Mouse (Mus musculus): Measurements from ENCODE around the gene Rgs6. TPM values are rescaled to one million over a fixed set of nuclear protein-coding genes. Genes with fewer than 3 reads are reported as not detected.

Gene Rgs6
- polyA plus RNA-seq, 1 experiment from 2014 or later, result 14.3 TPM

DNA sequence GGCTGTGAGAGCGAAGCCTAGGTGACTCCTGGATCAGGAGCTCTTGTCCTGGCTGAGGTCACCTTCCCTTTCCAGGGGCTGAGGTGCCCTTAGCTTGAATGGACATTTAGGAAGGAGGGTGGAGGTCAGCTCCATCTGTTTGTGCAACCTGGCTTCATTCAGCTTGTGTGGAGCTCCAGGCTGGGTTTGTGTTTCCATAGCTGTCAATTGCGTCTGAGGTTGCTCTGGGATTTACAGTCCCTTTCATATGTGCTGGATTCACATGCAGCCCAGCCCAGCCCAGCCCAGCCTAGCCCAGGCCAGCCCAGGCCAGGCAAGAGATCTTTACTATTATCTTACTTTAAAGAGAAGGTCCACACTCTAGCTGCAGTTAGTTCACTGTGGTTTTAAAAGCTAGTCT, 163.8 kb downstream of the Rgs6 start:
- Histone ChIP-seq H3K27me3 (ENCODE audit: control insufficient read depth, insufficient read depth, low read length) (no peaks in the 10 kb centered on the region), H3K9me3 (replicated peaks; ENCODE audit: control insufficient read depth, low read length) (no peaks in the 10 kb centered on the region), H3K4me3 (ENCODE audit: low read depth, low read length) (no peak overlapping the region), H3K27ac (ENCODE audit: low read depth, low read length) (no peak overlapping the region), H3K9ac (ENCODE audit: low read depth, low read length) (no peak overlapping the region), H3K4me1 (ENCODE audit: control insufficient read depth, insufficient read depth, low read length) (peaks cover 10% of the 10 kb centered on the region; the same call in 1 of the 2 replicates), H3K4me2 (no peak overlapping the region), H3K36me3 (ENCODE audit: control insufficient read depth, insufficient read depth, low read length) (no peaks in the 10 kb centered on the region)
- no peak for ATAC-seq (replicated peaks; ENCODE audit: insufficient number of reproducible peaks, low FRiP score, low TSS enrichment)
- WGBS (ENCODE audit: insufficient replicate concordance), result 72% methylated on average over 2 of the region's 2 CpGs

DNA sequence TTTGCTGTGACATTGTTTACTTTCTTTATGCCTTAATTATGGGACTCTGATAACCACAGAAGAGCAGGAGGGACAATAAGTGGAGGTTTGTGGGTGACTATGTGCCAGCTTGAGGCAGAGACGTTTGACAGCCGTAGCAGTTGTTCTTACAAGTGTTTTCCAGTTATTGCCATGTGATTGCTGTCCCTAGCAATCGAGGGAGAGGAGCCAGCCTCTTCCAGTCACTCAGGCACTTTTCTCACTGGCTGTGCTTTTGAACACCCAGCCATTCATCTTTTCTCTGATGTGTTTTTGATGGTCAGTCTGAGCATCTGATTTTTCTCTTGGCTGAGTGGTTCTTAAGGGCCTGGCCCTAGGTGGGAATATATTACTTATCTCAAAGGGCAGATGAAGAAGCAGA, 166.4 kb downstream of the Rgs6 start:
- H3K27ac ChIP-seq (ENCODE audit: low read depth, low read length), result peak overlapping the region; percentile 66
- ATAC-seq (replicated peaks; ENCODE audit: insufficient number of reproducible peaks, low FRiP score, low TSS enrichment), result no peak
- 23% methylated on average over 3 of the region's 3 CpGs for WGBS (ENCODE audit: insufficient replicate concordance)
- no peaks in the 10 kb centered on the region for H3K27me3 ChIP-seq (ENCODE audit: control insufficient read depth, insufficient read depth, low read length)
- no peak overlapping the region for H3K4me2 ChIP-seq
- H3K36me3 ChIP-seq (ENCODE audit: control insufficient read depth, insufficient read depth, low read length), result no peaks in the 10 kb centered on the region
- no peak overlapping the region for H3K4me3 ChIP-seq (ENCODE audit: low read depth, low read length)
- no peak overlapping the region for H3K9ac ChIP-seq (ENCODE audit: low read depth, low read length)
- no peaks in the 10 kb centered on the region for H3K9me3 ChIP-seq (replicated peaks; ENCODE audit: control insufficient read depth, low read length)
- H3K4me1 ChIP-seq (ENCODE audit: control insufficient read depth, insufficient read depth, low read length), result peaks cover 16% of the 10 kb centered on the region

- ATAC-seq (replicated peaks; ENCODE audit: insufficient number of reproducible peaks, low FRiP score, low TSS enrichment), result no peak
- Histone ChIP-seq H3K27ac (ENCODE audit: low read depth, low read length) (no peak overlapping the region), H3K4me3 (ENCODE audit: low read depth, low read length) (no peak overlapping the region), H3K36me3 (ENCODE audit: control insufficient read depth, insufficient read depth, low read length) (no peaks in the 10 kb centered on the region), H3K4me2 (no peak overlapping the region), H3K4me1 (ENCODE audit: control insufficient read depth, insufficient read depth, low read length) (peaks cover 9% of the 10 kb centered on the region), H3K27me3 (ENCODE audit: control insufficient read depth, insufficient read depth, low read length) (no peaks in the 10 kb centered on the region), H3K9ac (ENCODE audit: low read depth, low read length) (no peak overlapping the region), H3K9me3 (replicated peaks; ENCODE audit: control insufficient read depth, low read length) (no peaks in the 10 kb centered on the region)
- 55% methylated on average over 6 of the region's 6 CpGs for WGBS (ENCODE audit: insufficient replicate concordance)
Observed at GRCm38 (mm10) chr12:82756756-82757155, 168.7 kb downstream of the Rgs6 start.

DNA sequence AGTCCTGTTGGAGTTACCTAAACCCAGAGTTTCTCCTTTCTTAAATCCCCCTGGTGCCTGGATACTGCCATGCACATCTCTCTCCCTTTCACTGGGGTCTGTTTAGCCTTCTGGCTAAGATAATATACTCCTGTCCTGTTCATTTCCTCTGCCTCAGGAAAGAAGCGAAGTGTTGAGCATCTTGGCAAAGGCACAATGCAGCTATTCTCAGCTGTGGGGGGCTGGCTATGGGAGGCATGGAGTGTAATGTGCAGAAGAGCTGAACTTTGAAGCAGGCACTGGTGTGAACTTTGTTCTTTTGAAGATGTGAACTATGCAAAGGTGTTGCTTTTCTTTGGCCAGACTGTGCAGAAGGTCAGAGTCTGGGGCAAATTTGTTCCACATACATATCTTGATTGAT, 169.3 kb downstream of the Rgs6 start:
- no peak overlapping the region for H3K4me2 ChIP-seq
- no peak overlapping the region for H3K9ac ChIP-seq (ENCODE audit: low read depth, low read length)
- H3K4me1 ChIP-seq (ENCODE audit: control insufficient read depth, insufficient read depth, low read length), result peaks cover 8% of the 10 kb centered on the region
- 45% methylated on average over 1 of the region's 1 CpGs for WGBS (ENCODE audit: insufficient replicate concordance)
- no peaks in the 10 kb centered on the region for H3K27me3 ChIP-seq (ENCODE audit: control insufficient read depth, insufficient read depth, low read length)
- no peak overlapping the region for H3K4me3 ChIP-seq (ENCODE audit: low read depth, low read length)
- no peaks in the 10 kb centered on the region for H3K9me3 ChIP-seq (replicated peaks; ENCODE audit: control insufficient read depth, low read length)
- no peak for ATAC-seq (replicated peaks; ENCODE audit: insufficient number of reproducible peaks, low FRiP score, low TSS enrichment)
- no peak overlapping the region for H3K27ac ChIP-seq (ENCODE audit: low read depth, low read length)
- no peaks in the 10 kb centered on the region for H3K36me3 ChIP-seq (ENCODE audit: control insufficient read depth, insufficient read depth, low read length)

DNA sequence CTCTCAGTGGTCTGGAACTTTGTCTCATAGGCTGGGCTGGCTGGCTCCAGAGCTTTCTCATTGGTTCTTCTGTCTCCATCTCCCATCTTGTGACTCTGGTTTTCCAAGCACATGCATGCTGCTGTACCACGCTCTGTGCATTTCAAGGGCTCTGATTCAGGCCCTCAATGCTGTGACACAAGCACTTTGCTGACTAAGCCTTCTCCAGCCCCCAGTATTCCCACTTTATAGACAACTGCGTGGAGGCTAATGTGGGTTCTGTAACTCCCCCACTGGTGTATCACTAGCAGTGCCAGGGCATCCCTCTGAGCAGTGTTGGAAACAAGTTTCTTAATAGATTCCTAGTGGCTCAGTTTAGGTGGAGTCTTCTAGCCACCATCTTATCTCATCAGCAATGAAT, 174.0 kb downstream of the Rgs6 start:
- Histone ChIP-seq H3K27ac (ENCODE audit: low read depth, low read length) (no peak overlapping the region), H3K9ac (ENCODE audit: low read depth, low read length) (no peak overlapping the region), H3K4me3 (ENCODE audit: low read depth, low read length) (no peak overlapping the region), H3K4me1 (ENCODE audit: control insufficient read depth, insufficient read depth, low read length) (peaks cover 4% of the 10 kb centered on the region), H3K4me2 (no peak overlapping the region), H3K27me3 (ENCODE audit: control insufficient read depth, insufficient read depth, low read length) (no peaks in the 10 kb centered on the region), H3K36me3 (ENCODE audit: control insufficient read depth, insufficient read depth, low read length) (no peaks in the 10 kb centered on the region), H3K9me3 (replicated peaks; ENCODE audit: control insufficient read depth, low read length) (no peaks in the 10 kb centered on the region)
- 87% methylated on average over 2 of the region's 2 CpGs for WGBS (ENCODE audit: insufficient replicate concordance)
- no peak for ATAC-seq (replicated peaks; ENCODE audit: insufficient number of reproducible peaks, low FRiP score, low TSS enrichment)

DNA sequence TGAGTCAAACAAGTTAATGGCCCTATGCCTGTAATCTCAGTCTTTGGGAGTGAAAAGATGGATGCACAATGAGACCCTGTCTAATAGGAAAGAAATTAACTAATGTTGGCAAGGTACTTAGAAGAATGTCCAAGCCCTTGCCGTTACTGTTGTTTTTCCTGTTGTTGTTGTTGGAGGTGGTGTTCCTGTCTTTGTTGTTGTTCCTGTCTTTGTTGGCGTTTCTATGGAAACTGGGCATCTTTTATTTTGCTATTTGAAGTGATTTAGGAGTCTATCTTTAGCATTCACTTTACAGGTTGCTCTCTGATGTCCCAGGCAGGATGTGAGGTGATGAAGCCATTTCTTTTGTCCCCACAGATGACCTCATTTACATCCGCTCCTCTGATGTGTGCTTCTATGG, 180.6 kb downstream of the Rgs6 start:
- no peaks in the 10 kb centered on the region for H3K4me1 ChIP-seq (ENCODE audit: control insufficient read depth, insufficient read depth, low read length)
- no peak overlapping the region for H3K27ac ChIP-seq (ENCODE audit: low read depth, low read length)
- no peaks in the 10 kb centered on the region for H3K27me3 ChIP-seq (ENCODE audit: control insufficient read depth, insufficient read depth, low read length)
- 69% methylated on average over 3 of the region's 3 CpGs for WGBS (ENCODE audit: insufficient replicate concordance)
- no peak overlapping the region for H3K4me2 ChIP-seq
- H3K9me3 ChIP-seq (replicated peaks; ENCODE audit: control insufficient read depth, low read length), result no peaks in the 10 kb centered on the region
- no peak overlapping the region for H3K9ac ChIP-seq (ENCODE audit: low read depth, low read length)
- no peaks in the 10 kb centered on the region for H3K36me3 ChIP-seq (ENCODE audit: control insufficient read depth, insufficient read depth, low read length)
- ATAC-seq (replicated peaks; ENCODE audit: insufficient number of reproducible peaks, low FRiP score, low TSS enrichment), result no peak
- no peak overlapping the region for H3K4me3 ChIP-seq (ENCODE audit: low read depth, low read length)

DNA sequence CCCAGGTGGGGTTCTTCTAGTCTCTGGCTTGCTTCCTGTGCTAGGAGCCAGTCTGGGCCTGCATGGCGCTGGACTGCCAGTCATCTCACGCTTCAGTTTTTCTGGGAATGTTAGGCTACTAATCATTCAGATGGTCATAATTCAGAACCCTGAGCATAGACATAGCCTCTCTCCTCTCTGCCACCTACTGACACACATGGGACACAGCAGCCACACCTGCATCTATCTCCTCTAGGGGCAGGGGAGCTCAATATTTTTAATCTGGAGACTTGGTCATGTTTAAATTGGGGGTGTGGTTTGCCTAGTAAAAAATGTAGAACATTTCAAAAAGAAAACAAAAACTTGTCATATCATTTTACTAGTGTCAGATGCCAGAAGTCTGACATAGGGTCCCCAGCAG, 184.1 kb downstream of the Rgs6 start:
- no peak overlapping the region for H3K9ac ChIP-seq (ENCODE audit: low read depth, low read length)
- H3K27me3 ChIP-seq (ENCODE audit: control insufficient read depth, insufficient read depth, low read length), result no peaks in the 10 kb centered on the region
- H3K4me2 ChIP-seq, result no peak overlapping the region
- no peak overlapping the region for H3K27ac ChIP-seq (ENCODE audit: low read depth, low read length)
- no peak overlapping the region for H3K4me3 ChIP-seq (ENCODE audit: low read depth, low read length)
- H3K9me3 ChIP-seq (replicated peaks; ENCODE audit: control insufficient read depth, low read length), result no peaks in the 10 kb centered on the region
- no peak for ATAC-seq (replicated peaks; ENCODE audit: insufficient number of reproducible peaks, low FRiP score, low TSS enrichment)
- H3K36me3 ChIP-seq (ENCODE audit: control insufficient read depth, insufficient read depth, low read length), result no peaks in the 10 kb centered on the region
- H3K4me1 ChIP-seq (ENCODE audit: control insufficient read depth, insufficient read depth, low read length), result no peaks in the 10 kb centered on the region
- WGBS (ENCODE audit: insufficient replicate concordance), result 89% methylated on average over 2 of the region's 2 CpGs

DNA sequence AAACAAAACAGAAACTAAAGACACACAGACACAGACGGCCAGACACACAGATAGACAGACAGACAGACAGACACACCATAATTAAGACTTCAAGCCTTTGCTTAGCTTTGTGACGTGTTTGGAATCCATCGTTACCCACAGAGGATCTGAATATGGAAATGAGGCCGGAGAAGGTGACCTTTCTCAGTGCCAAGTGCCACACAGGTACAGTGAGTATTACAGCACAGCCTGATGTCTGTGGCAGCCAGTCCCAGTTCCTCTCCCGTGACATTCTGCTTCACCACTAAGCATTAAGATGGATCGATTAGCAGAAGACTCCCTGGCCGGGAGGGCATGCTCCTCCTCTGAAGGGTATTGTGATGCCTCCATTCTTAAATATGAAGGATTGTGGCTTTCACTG, 186.5 kb downstream of the Rgs6 start:
- 79% methylated on average over 7 of the region's 7 CpGs for WGBS (ENCODE audit: insufficient replicate concordance)
- Histone ChIP-seq H3K27ac (ENCODE audit: low read depth, low read length) (no peak overlapping the region), H3K27me3 (ENCODE audit: control insufficient read depth, insufficient read depth, low read length) (no peaks in the 10 kb centered on the region), H3K36me3 (ENCODE audit: control insufficient read depth, insufficient read depth, low read length) (no peaks in the 10 kb centered on the region), H3K9me3 (replicated peaks; ENCODE audit: control insufficient read depth, low read length) (no peaks in the 10 kb centered on the region), H3K4me3 (ENCODE audit: low read depth, low read length) (no peak overlapping the region), H3K4me2 (no peak overlapping the region), H3K9ac (ENCODE audit: low read depth, low read length) (no peak overlapping the region), H3K4me1 (ENCODE audit: control insufficient read depth, insufficient read depth, low read length) (no peaks in the 10 kb centered on the region)
- no peak for ATAC-seq (replicated peaks; ENCODE audit: insufficient number of reproducible peaks, low FRiP score, low TSS enrichment)

GRCm38 (mm10) chr12:82776686-82777085, 188.6 kb downstream of the Rgs6 start:
- no peak overlapping the region for H3K9ac ChIP-seq (ENCODE audit: low read depth, low read length)
- no peaks in the 10 kb centered on the region for H3K36me3 ChIP-seq (ENCODE audit: control insufficient read depth, insufficient read depth, low read length)
- no peak overlapping the region for H3K4me2 ChIP-seq
- ATAC-seq (replicated peaks; ENCODE audit: insufficient number of reproducible peaks, low FRiP score, low TSS enrichment), result no peak
- no peaks in the 10 kb centered on the region for H3K27me3 ChIP-seq (ENCODE audit: control insufficient read depth, insufficient read depth, low read length)
- H3K9me3 ChIP-seq (replicated peaks; ENCODE audit: control insufficient read depth, low read length), result no peaks in the 10 kb centered on the region
- WGBS (ENCODE audit: insufficient replicate concordance), result 81% methylated on average over 4 of the region's 4 CpGs
- no peak overlapping the region for H3K4me3 ChIP-seq (ENCODE audit: low read depth, low read length)
- H3K27ac ChIP-seq (ENCODE audit: low read depth, low read length), result no peak overlapping the region
- H3K4me1 ChIP-seq (ENCODE audit: control insufficient read depth, insufficient read depth, low read length), result no peaks in the 10 kb centered on the region
